Comparison of ENCODE assay signal across 24 mouse cellular contexts in genomic region chr12:44267196-44267595, GRCm38 (mm10).
"Had no signal": no experiment of that assay in that cellular context is flagged by ENCODE, and none has a peak within 500 bp of the region (broad histone marks: within the 10 kb centered on the region; RNA-seq: fewer than 3 reads in every experiment).

No protein-coding gene starts in this region.

- H3K36me3 ChIP-seq: heart, embryonic 10.5 days; heart, embryonic 12.5 days; intestine, embryonic 15.5 days; limb, embryonic 10.5 days; limb, embryonic 12.5 days had no signal

- H3K4me1 ChIP-seq: heart, embryonic 10.5 days; heart, embryonic 12.5 days; intestine, embryonic 15.5 days had no signal

- DNase-seq: gastrocnemius, postnatal 14 days; gastrocnemius, postnatal 36 days; heart, adult 18-20 months; heart, postnatal 10 days; heart, postnatal 36 days; kidney, adult 18-20 months; kidney, adult 8-10 months; kidney, postnatal 10 days; kidney, postnatal 25 days; kidney, postnatal 4 days; liver had no signal

- H3K4me3 ChIP-seq: heart, embryonic 10.5 days; heart, embryonic 12.5 days; intestine, embryonic 15.5 days; layer of hippocampus, adult 2 months; left cerebral cortex, adult 2 months; limb, embryonic 10.5 days; limb, embryonic 12.5 days; liver, embryonic 12.5 days had no signal

- ATAC-seq: hindbrain, embryonic 16.5 days; inflammation-experienced regulatory T-cells, adult 6 months; intestine, embryonic 15.5 days; intestine, postnatal 0 days; liver, embryonic 12.5 days had no signal

- H3K27me3 ChIP-seq: heart, embryonic 12.5 days; intestine, embryonic 15.5 days; limb, embryonic 12.5 days; liver, embryonic 12.5 days had no signal

- H3K27ac ChIP-seq: heart, embryonic 10.5 days; hindbrain, embryonic 14.5 days; intestine, embryonic 15.5 days; layer of hippocampus, adult 2 months; left cerebral cortex, adult 2 months; limb, embryonic 10.5 days; limb, embryonic 12.5 days; liver, embryonic 12.5 days; liver, embryonic 14.5 days had no signal
